21 mouse cellular contexts compared by ENCODE assay signal in the genomic region with DNA sequence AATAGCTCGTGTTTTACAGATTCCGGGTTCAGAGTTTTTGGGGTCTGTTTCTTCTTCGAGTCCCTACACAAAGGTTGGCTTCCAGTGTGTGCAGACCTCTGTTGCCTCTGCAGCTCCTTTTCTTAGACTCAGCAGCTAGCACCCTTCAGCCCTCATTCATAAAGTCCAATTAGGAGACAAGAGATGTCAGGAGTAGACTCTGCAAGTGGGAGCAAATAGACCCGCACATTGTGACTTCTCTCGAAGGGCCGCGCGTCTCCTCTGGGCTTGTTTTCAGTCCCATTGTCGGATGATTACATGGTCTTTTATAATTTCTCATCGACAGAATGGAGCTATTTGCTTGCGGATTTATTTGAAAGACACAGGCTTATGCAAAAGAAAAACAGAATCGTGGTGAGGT.
DNase-seq lines count a peak whose midpoint lies in the region; ATAC-seq and TF ChIP-seq lines count a peak whose summit lies in the region.
"Had no signal": no experiment of that assay in that cellular context is flagged by ENCODE, and none has a peak within 500 bp of the region (broad histone marks: within the 10 kb centered on the region; RNA-seq: fewer than 3 reads in every experiment).

No protein-coding gene starts in this region.

- no peak overlapping the region for H3K4me2 ChIP-seq in hindbrain, embryonic 11.5 days (replicated peaks; ENCODE audit: low read depth, low read length)
- no peak overlapping the region for H3K4me2 ChIP-seq in hindbrain, embryonic 13.5 days
- no peak overlapping the region for H3K4me2 ChIP-seq in midbrain, embryonic 12.5 days (replicated peaks)
- no peak overlapping the region for H3K4me2 ChIP-seq in midbrain, embryonic 13.5 days (replicated peaks)
- H3K4me2 ChIP-seq: embryonic facial prominence, embryonic 15.5 days; forebrain, embryonic 12.5 days; heart, embryonic 12.5 days; intestine, embryonic 15.5 days had no signal

- H3K4me3 ChIP-seq in hindbrain, embryonic 11.5 days (ENCODE audit: low read depth, low read length): no peak overlapping the region
- no peak overlapping the region for H3K4me3 ChIP-seq in hindbrain, embryonic 13.5 days
- no peak overlapping the region for H3K4me3 ChIP-seq in midbrain, embryonic 12.5 days
- no peak overlapping the region for H3K4me3 ChIP-seq in midbrain, embryonic 13.5 days (replicated peaks)
- H3K4me3 ChIP-seq: embryonic facial prominence, embryonic 15.5 days; erythroblast, embryonic 14.5 days; forebrain, embryonic 12.5 days; gastrocnemius, adult 2 months; heart, embryonic 12.5 days; intestine, embryonic 15.5 days had no signal

- intact Hi-C loops in heart, postnatal 14 days (cut with DNase I): no loop called here

- ATAC-seq in hindbrain, embryonic 11.5 days (ENCODE audit: low FRiP score): no peak
- ATAC-seq in hindbrain, embryonic 13.5 days (ENCODE audit: low FRiP score): no peak
- peak; percentile 71; the same call in 1 of the 2 replicates for ATAC-seq in midbrain, embryonic 12.5 days (ENCODE audit: low FRiP score, low read depth)
- ATAC-seq in midbrain, embryonic 13.5 days: no peak
- ATAC-seq: intestine, embryonic 15.5 days had no signal

- no peaks in the 10 kb centered on the region for H3K9me3 ChIP-seq in hindbrain, embryonic 11.5 days (ENCODE audit: control insufficient read depth, low read length)
- H3K9me3 ChIP-seq in hindbrain, embryonic 13.5 days: no peaks in the 10 kb centered on the region
- no peaks in the 10 kb centered on the region for H3K9me3 ChIP-seq in midbrain, embryonic 12.5 days
- H3K9me3 ChIP-seq in midbrain, embryonic 13.5 days: no peaks in the 10 kb centered on the region
- H3K9me3 ChIP-seq: embryonic facial prominence, embryonic 15.5 days; forebrain, embryonic 12.5 days; heart, embryonic 12.5 days; intestine, embryonic 15.5 days had no signal

- no peak for TF ChIP-seq POLR2A in brain, embryonic 14.5 days (IDR thresholded peaks at IDR 0.05; ENCODE audit: borderline replicate concordance, extremely low read depth, insufficient read depth, insufficient read length, poor library complexity, severe bottlenecking)

- peak; percentile 33 for DNase-seq in hindbrain, embryonic 11.5 days (ENCODE audit: low spot score)
- DNase-seq in brain, embryonic 14.5 days (ENCODE audit: low read depth): peak; percentile 61
- peak; percentile 16 for DNase-seq in retina, embryonic 14.5 days (ENCODE audit: low spot score)
- DNase-seq in heart, postnatal 14 days: no peak
- DNase-seq: adrenal gland, adult 8-10 months; adrenal gland, postnatal 36 days; cerebellum, adult 11 months; cerebellum, adult 8-10 months; cerebellum, postnatal 14 days; embryo, embryonic 11 days; gastrocnemius, adult 2 months; gastrocnemius, postnatal 25 days; heart, postnatal 36 days had no signal

- 46% methylated on average over 12 of the region's 12 CpGs for WGBS in hindbrain, embryonic 11.5 days
- WGBS in hindbrain, embryonic 13.5 days: 34% methylated on average over 12 of the region's 12 CpGs
- 43% methylated on average over 12 of the region's 12 CpGs for WGBS in midbrain, embryonic 12.5 days
- 36% methylated on average over 12 of the region's 12 CpGs for WGBS in midbrain, embryonic 13.5 days

- H3K9ac ChIP-seq in hindbrain, embryonic 11.5 days (ENCODE audit: low read depth, low read length): no peak overlapping the region
- H3K9ac ChIP-seq in hindbrain, embryonic 13.5 days: no peak overlapping the region; the same call in 1 of the 2 replicates
- no peak overlapping the region for H3K9ac ChIP-seq in midbrain, embryonic 12.5 days (replicated peaks)
- H3K9ac ChIP-seq in midbrain, embryonic 13.5 days (replicated peaks): no peak overlapping the region
- H3K9ac ChIP-seq: embryonic facial prominence, embryonic 15.5 days; forebrain, embryonic 12.5 days; heart, embryonic 12.5 days; intestine, embryonic 15.5 days had no signal

- no peak for TF ChIP-seq CTCF in brain, embryonic 14.5 days (IDR thresholded peaks at IDR 0.05; ENCODE audit: borderline replicate concordance, extremely low read depth, insufficient read depth, insufficient read length)

- no peaks in the 10 kb centered on the region for H3K36me3 ChIP-seq in hindbrain, embryonic 11.5 days (ENCODE audit: control insufficient read depth, insufficient read depth, low read length)
- no peaks in the 10 kb centered on the region for H3K36me3 ChIP-seq in hindbrain, embryonic 13.5 days
- no peaks in the 10 kb centered on the region for H3K36me3 ChIP-seq in midbrain, embryonic 12.5 days
- H3K36me3 ChIP-seq in midbrain, embryonic 13.5 days: no peaks in the 10 kb centered on the region
- H3K36me3 ChIP-seq: embryonic facial prominence, embryonic 15.5 days; forebrain, embryonic 12.5 days; heart, embryonic 12.5 days; intestine, embryonic 15.5 days had no signal

- H3K4me1 ChIP-seq in hindbrain, embryonic 11.5 days (replicated peaks; ENCODE audit: control insufficient read depth, insufficient read depth, low read length): no peaks in the 10 kb centered on the region
- H3K4me1 ChIP-seq in hindbrain, embryonic 13.5 days (replicated peaks): peaks cover 4% of the 10 kb centered on the region; the same call in 1 of the 2 replicates
- H3K4me1 ChIP-seq in midbrain, embryonic 12.5 days: peaks cover 10% of the 10 kb centered on the region
- H3K4me1 ChIP-seq in midbrain, embryonic 13.5 days (replicated peaks): 0 out of 2 replicates have a peak, but pooled peaks cover 11% of the 10 kb centered on the region
- H3K4me1 ChIP-seq: embryonic facial prominence, embryonic 15.5 days; heart, embryonic 12.5 days; intestine, embryonic 15.5 days had no signal

- H3K27ac ChIP-seq in hindbrain, embryonic 11.5 days (ENCODE audit: low read depth, low read length): no peak overlapping the region
- no peak overlapping the region for H3K27ac ChIP-seq in hindbrain, embryonic 13.5 days
- H3K27ac ChIP-seq in midbrain, embryonic 12.5 days (replicated peaks): peak overlapping the region; percentile 56; the same call in 1 of the 2 replicates
- H3K27ac ChIP-seq in midbrain, embryonic 13.5 days: no peak overlapping the region
- H3K27ac ChIP-seq: embryonic facial prominence, embryonic 15.5 days; forebrain, embryonic 12.5 days; gastrocnemius, adult 2 months; intestine, embryonic 15.5 days had no signal

- no peaks in the 10 kb centered on the region for H3K27me3 ChIP-seq in hindbrain, embryonic 11.5 days (ENCODE audit: control insufficient read depth, insufficient read depth, low read length)
- H3K27me3 ChIP-seq in hindbrain, embryonic 13.5 days: no peaks in the 10 kb centered on the region
- no peaks in the 10 kb centered on the region for H3K27me3 ChIP-seq in midbrain, embryonic 12.5 days
- no peaks in the 10 kb centered on the region for H3K27me3 ChIP-seq in midbrain, embryonic 13.5 days
- H3K27me3 ChIP-seq: embryonic facial prominence, embryonic 15.5 days; forebrain, embryonic 12.5 days; heart, embryonic 12.5 days; intestine, embryonic 15.5 days had no signal

Comparison
In these comparisons a context has a peak if more than half of its experiments do, and no peak if none do; other contexts are left out.
1. DNase-seq: peak in hindbrain, embryonic 11.5 days (single experiment), brain, embryonic 14.5 days (single experiment) and retina, embryonic 14.5 days (single experiment); none in heart, postnatal 14 days (0 of 2).